Mouse (Mus musculus) midbrain, embryonic 11.5 days (tissue): ENCODE data around the gene Haspin. TPM values are rescaled to one million over a fixed set of nuclear protein-coding genes. Genes with fewer than 3 reads are reported as not detected.

Experiments used
- ATAC-seq: fragments of 200-750 bp; cut with Nextera tagmentation; 2 replicates; pipeline ENCODE4 v1.8.0; 2017; ENCODE audit warnings: moderate TSS enrichment, moderate library complexity; ENCODE audit not compliant: low FRiP score
- DNase-seq: peaks from one replicate; pipeline ENCODE4 v3.0.0; 2015; ENCODE audit warnings: low spot score; ENCODE audit errors: missing footprints
- H3K27ac ChIP-seq: fragments of 300-500 bp; sonication (generic); 2 replicates; pipeline ENCODE4 v1.5.1; 2014; ENCODE audit warnings: low read depth, low read length
- H3K27me3 ChIP-seq: fragments of 300-500 bp; sonication (generic); 2 replicates; pipeline ENCODE4 v1.6.1; 2014; ENCODE audit warnings: mild to moderate bottlenecking, low read length, moderate library complexity, mixed read lengths; ENCODE audit not compliant: control insufficient read depth, insufficient read depth
- H3K36me3 ChIP-seq: fragments of 300-500 bp; sonication (generic); 2 replicates; pipeline ENCODE4 v1.6.1; 2014; ENCODE audit warnings: mild to moderate bottlenecking, low read length, moderate library complexity, mixed read lengths; ENCODE audit not compliant: control insufficient read depth, insufficient read depth
- H3K4me1 ChIP-seq: fragments of 300-500 bp; sonication (generic); 2 replicates; pipeline ENCODE4 v1.6.1; 2014; ENCODE audit warnings: low read length; ENCODE audit not compliant: control insufficient read depth, insufficient read depth
- H3K4me2 ChIP-seq: fragments of 300-500 bp; sonication (generic); 2 replicates; pipeline ENCODE4 v1.6.1; 2014; ENCODE audit warnings: mild to moderate bottlenecking, moderate library complexity
- H3K4me3 ChIP-seq: fragments of 300-500 bp; sonication (generic); 2 replicates; pipeline ENCODE4 v1.5.1; 2014; ENCODE audit warnings: low read depth, low read length
- H3K9ac ChIP-seq: fragments of 300-500 bp; sonication (generic); 2 replicates; pipeline ENCODE4 v1.6.1; 2014; ENCODE audit warnings: low read length
- H3K9me3 ChIP-seq: fragments of 300-500 bp; sonication (generic); 2 replicates; pipeline ENCODE4 v1.6.1; 2016; ENCODE audit warnings: low read length; ENCODE audit not compliant: control insufficient read depth
- WGBS: fragments of 180-500 bp; shearing (Covaris S2); extraction: QIAGEN DNeasy Blood & Tissue Kit; methylation state at CpG from one replicate; pipeline ENCODE4 v1.1.7; 2014; 5-methylcytosine and 5-hydroxymethylcytosine counted together
- polyA plus RNA-seq: library from polyadenylated mRNA; unstranded; fragments of >200 nt; fragmentation: Nextera tagmentation; extraction: Ambion mirVana; gene quantifications from 2 replicates; pipeline ENCODE4 v1.2.1, GENCODE M21; 2014

Haspin gene
- polyA plus RNA-seq, 1 experiment from 2014 or later: 16.7 TPM

DNA sequence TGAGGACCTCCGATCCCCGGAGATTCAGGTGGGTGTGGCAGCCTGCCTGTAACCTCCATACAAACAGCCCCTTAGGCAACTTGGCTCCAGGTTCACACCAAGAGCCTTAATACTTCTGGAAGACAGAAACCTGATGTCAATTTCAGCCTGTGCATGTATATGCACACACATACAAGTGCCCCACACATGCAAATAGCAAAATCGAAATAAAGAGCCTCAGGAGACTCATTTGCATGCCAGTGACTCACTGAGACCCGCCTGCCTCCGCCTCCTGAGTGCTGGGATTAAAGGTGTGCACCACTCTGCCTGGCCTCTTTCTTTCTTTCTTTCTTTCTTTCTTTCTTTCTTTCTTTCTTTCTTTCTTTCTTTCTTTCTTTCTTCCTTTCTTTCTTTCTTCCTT, 39.2 kb downstream of the Haspin start:
- H3K27ac ChIP-seq: no peak overlapping the region
- H3K27me3 ChIP-seq: no peaks in the 10 kb centered on the region
- no peaks in the 10 kb centered on the region for H3K4me1 ChIP-seq
- no peak overlapping the region for H3K4me3 ChIP-seq
- DNase-seq (no peak), ATAC-seq (no peak)
- WGBS: 75% methylated on average over 5 of the region's 5 CpGs
- no peak overlapping the region for H3K4me2 ChIP-seq
- H3K36me3 ChIP-seq: no peaks in the 10 kb centered on the region
- no peak overlapping the region for H3K9ac ChIP-seq
- no peaks in the 10 kb centered on the region for H3K9me3 ChIP-seq

DNA sequence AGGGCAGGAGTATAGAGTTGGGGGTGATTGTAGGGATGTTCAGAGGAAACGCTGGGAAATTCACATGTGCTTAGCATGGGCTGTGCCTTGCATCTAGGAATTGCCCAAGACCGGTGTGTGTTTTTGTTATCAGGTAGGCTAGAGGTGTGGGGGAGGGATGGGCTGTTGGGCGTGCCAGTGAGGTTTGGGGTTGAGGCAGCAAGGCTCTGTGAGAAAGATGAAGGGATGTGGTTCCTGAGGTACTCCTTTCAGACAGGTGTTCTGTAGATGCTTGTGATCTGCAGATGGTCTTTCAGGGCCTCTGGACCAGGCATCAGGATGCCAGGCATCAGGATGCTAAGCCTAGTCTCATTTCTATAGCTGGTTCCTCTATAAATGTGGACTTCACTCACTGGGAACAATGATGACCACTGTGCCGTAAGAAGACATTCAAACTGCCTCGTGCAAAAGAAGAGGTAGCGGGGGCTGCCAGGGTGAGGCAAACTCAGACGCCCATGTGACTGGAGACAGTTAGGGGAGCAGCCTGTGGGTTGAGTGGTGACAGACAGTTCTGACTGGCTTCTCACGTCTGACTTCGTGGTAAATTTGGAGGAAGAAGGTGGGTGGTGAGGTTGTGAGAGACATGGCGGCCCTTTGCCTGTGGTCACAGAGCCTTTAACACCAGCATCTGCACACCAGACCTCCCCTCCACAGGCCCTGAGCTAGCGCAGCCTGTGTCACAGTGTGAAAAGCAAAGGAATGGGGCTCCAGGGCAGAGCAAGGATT, 43.7 kb downstream of the Haspin start:
- Histone ChIP-seq H3K9ac (no peak overlapping the region), H3K4me3 (no peak overlapping the region), H3K4me2 (no peak overlapping the region), H3K36me3 (no peaks in the 10 kb centered on the region), H3K4me1 (no peaks in the 10 kb centered on the region), H3K27me3 (no peaks in the 10 kb centered on the region), H3K27ac (no peak overlapping the region), H3K9me3 (no peaks in the 10 kb centered on the region)
- no peak for DNase-seq
- WGBS: 83% methylated on average over 11 of the region's 11 CpGs
- no peak for ATAC-seq

DNA sequence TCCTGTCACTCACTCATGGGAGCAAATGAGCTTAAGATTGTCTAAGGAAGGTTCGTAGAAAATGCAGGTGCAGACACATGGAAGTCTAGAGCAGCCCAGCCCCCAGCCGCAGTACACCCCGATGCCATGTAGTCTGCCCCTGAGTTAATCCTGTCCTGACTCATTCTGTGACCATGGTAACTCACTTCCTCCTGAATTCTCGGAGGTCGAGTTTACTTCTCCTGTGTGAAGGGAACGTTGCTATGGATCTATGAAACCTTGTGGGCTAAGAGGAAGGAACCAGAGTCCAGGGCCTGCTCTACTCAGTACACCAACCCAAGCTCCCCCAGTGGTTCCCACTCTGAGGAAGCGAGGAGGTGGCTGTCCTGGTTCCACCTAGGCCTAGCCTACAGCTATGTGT, 45.2 kb downstream of the Haspin start:
- Histone ChIP-seq H3K4me1 (peaks cover 4% of the 10 kb centered on the region; the same call in 1 of the 2 replicates), H3K27me3 (no peaks in the 10 kb centered on the region), H3K4me3 (no peak overlapping the region), H3K9me3 (no peaks in the 10 kb centered on the region), H3K9ac (no peak overlapping the region), H3K27ac (no peak overlapping the region), H3K4me2 (no peak overlapping the region), H3K36me3 (no peaks in the 10 kb centered on the region)
- 79% methylated on average over 7 of the region's 7 CpGs for WGBS
- ATAC-seq (no peak), DNase-seq (no peak)

DNA sequence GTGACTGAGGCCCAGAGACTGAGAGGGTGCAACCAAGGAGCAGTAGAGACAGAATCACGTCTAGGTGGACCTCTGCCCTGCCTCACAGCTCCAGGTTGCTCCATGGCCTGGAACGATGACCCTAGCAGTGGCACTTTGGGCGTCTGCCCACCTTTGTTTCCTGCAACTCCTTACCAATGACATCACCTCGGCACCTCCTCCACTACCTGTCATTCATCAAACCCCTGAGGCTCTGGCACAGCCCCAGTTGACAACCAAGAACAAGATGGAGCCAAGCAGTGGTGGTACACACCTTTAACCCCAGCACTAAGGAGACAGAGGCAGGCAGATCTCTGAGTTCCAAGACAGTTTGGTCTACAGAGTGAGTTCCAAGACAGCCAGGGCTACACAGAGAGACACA, 46.0 kb downstream of the Haspin start:
- Histone ChIP-seq H3K9me3 (no peaks in the 10 kb centered on the region), H3K4me2 (no peak overlapping the region), H3K27ac (no peak overlapping the region), H3K4me1 (peaks cover 4% of the 10 kb centered on the region; the same call in 1 of the 2 replicates), H3K4me3 (no peak overlapping the region), H3K27me3 (no peaks in the 10 kb centered on the region), H3K36me3 (no peaks in the 10 kb centered on the region), H3K9ac (no peak overlapping the region)
- 77% methylated on average over 4 of the region's 4 CpGs for WGBS
- ATAC-seq: no peak
- no peak for DNase-seq

DNA sequence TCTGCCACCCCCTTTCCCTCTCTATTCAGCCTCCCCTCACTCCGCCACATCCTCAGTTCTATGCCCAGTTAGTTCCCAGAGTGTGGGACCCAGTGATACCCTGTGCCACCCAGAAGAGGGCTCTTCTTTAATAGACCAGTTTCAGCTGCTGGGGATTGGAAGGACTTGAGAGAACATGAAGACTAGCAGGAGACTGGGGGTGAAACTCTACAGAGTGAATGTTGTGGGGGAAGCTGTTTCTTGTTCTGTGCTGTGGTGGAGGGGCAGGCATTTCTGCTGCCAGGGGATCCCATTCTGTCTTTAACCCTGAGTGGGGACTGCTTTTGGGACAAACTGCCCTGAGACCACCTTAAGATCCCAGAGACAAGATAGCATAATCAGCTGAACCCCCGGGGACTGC, 47.3 kb downstream of the Haspin start:
- H3K27ac ChIP-seq: no peak overlapping the region
- peaks cover 4% of the 10 kb centered on the region; the same call in 1 of the 2 replicates for H3K4me1 ChIP-seq
- DNase-seq (no peak), ATAC-seq (no peak)
- H3K4me3 ChIP-seq: no peak overlapping the region
- 78% methylated on average over 2 of the region's 2 CpGs for WGBS
- H3K27me3 ChIP-seq: no peaks in the 10 kb centered on the region
- no peak overlapping the region for H3K9ac ChIP-seq
- H3K9me3 ChIP-seq: no peaks in the 10 kb centered on the region
- no peaks in the 10 kb centered on the region for H3K36me3 ChIP-seq
- no peak overlapping the region for H3K4me2 ChIP-seq

DNA sequence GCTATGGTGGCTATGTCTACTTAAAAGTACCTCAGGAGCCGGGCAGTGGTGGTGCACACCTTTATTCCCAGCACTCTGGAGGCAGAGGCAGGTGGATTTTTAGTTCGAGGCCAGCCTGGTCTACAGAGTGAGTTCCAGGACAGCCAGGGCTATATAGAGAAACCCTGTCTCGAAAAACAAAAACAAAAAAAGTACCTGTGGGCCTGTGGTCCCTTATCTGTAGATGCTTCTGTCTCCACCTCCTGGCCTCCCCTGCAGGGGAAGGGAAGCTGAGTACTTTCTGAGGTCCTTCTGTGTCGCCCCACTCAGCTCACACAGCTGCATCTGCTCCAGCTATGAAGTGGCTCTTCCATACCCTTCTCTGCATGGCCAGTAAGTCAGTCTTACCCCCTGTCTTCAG, 47.8 kb downstream of the Haspin start, which contains the start of gene Itgae:
Itgae (plus strand) TSS at position 301 of the 400 bp plus-strand sequence.
- H3K4me2 ChIP-seq: no peak within 1 kb of the TSS
- no peak within 1 kb of the TSS for H3K9ac ChIP-seq
- DNase-seq (no peak), ATAC-seq (no peak)
- H3K36me3 ChIP-seq: no peaks in the 10 kb centered on the region
- WGBS: 83% methylated on average over 4 of the region's 4 CpGs
- no peak within 1 kb of the TSS for H3K27ac ChIP-seq
- no peak within 1 kb of the TSS for H3K4me3 ChIP-seq
- H3K4me1 ChIP-seq: peaks cover 4% of the 10 kb centered on the region; the same call in 1 of the 2 replicates
- H3K9me3 ChIP-seq: no peaks in the 10 kb centered on the region
- no peaks in the 10 kb centered on the region for H3K27me3 ChIP-seq

DNA sequence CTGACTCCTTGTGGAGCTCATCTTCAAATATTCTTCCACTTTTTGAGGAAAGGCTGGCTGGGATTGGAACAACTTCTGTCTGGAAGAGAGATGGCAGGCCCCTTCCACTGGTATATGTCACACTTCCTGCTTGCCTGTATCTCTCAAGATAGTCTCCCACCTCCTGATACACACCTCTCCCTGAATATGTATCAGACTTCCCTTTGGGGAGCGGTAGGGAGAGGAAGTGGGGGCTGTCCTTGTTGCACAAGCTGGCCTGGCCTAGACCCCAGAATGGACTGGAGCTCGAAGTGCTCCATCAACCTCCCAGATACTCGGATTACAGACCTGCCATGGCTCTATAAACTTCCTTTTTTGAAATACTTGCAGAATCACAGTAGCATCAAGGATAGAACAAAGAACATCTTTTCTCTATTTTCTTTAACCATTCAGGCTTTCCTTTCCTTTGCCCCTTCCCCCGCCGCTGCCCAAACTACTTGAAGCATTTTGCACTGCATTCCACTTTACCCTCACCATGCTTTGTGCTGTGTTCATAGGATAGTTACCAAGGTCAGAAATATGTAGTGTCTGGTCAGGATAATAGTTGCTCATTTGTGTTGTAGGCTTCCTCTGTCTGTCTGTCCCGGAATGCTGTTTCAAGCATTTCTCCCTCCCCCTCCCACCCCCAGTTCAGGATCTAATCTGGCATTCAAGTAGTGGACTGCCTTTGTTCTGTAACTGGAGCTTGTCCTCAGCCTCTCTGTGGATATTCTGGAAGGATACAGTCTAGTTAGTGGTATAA, 50.2 kb downstream of the Haspin start:
- ATAC-seq: no peak
- no peak overlapping the region for H3K27ac ChIP-seq
- no peak overlapping the region for H3K4me3 ChIP-seq

More for the DNA sequence above, 50.2 kb downstream of the Haspin start:
- no peaks in the 10 kb centered on the region for H3K36me3 ChIP-seq
- DNase-seq: peak; percentile 79
- H3K4me1 ChIP-seq: peaks cover 4% of the 10 kb centered on the region; the same call in 1 of the 2 replicates
- no peaks in the 10 kb centered on the region for H3K9me3 ChIP-seq
- H3K27me3 ChIP-seq: no peaks in the 10 kb centered on the region
- WGBS: 76% methylated on average over 6 of the region's 6 CpGs
- 0 out of 2 replicates have a peak overlapping the region, but pooled peaks have one; percentile 16 for H3K9ac ChIP-seq
- no peak overlapping the region for H3K4me2 ChIP-seq
